Mouse (Mus musculus) spleen, adult 2 months (tissue): Measurements from ENCODE around the gene Hdgfl2. TPM values are rescaled to one million over a fixed set of nuclear protein-coding genes. Genes with fewer than 3 reads are reported as not detected.
A peak's percentile ranks its signal among the peaks of the same experiment; 100 is the strongest.

Experiments used
- DNase-seq, 2 experiments: peaks; one replicate each; pipeline versions ENCODE4 v3.0.0 to v3.0.0-alpha.2; 2012 to 2021; ENCODE audit warnings: low spot score in 2 of 2, low read depth in 1 of 2
- H3K27ac ChIP-seq: fragments of 200-500 bp; 2 replicates; pipeline ENCODE4 v1.5.1; 2012; ENCODE audit warnings: low read length, inconsistent platforms; ENCODE audit not compliant: insufficient read depth
- H3K27me3 ChIP-seq: fragments of 200-500 bp; 2 replicates; pipeline ENCODE4 v1.6.1; 2012; ENCODE audit warnings: mild to moderate bottlenecking, moderate library complexity, low read length, inconsistent platforms; ENCODE audit not compliant: control insufficient read depth, insufficient read depth
- H3K36me3 ChIP-seq: fragments of 200-500 bp; 2 replicates; pipeline ENCODE4 v1.6.1; 2012; ENCODE audit warnings: mild to moderate bottlenecking, low read length, inconsistent platforms; ENCODE audit not compliant: control insufficient read depth, insufficient read depth
- H3K4me1 ChIP-seq: fragments of 200-500 bp; 2 replicates; pipeline ENCODE4 v1.6.1; 2011; ENCODE audit warnings: inconsistent platforms; ENCODE audit not compliant: control insufficient read depth, insufficient read depth, insufficient read length
- H3K4me3 ChIP-seq: fragments of 200-500 bp; 2 replicates; pipeline ENCODE4 v1.5.1; 2011; ENCODE audit warnings: mild to moderate bottlenecking, inconsistent platforms; ENCODE audit not compliant: insufficient read depth, insufficient read length; ENCODE audit errors: extremely low read depth
- CTCF ChIP-seq: fragments of 200-500 bp; IDR thresholded peaks from 2 replicates; pipeline ENCODE4 v1.5.1; 2011; ENCODE audit warnings: mild to moderate bottlenecking, inconsistent platforms; ENCODE audit not compliant: insufficient read depth, insufficient read length, insufficient replicate concordance; ENCODE audit errors: extremely low read depth
- POLR2A ChIP-seq: fragments of 200-500 bp; IDR thresholded peaks from 2 replicates; pipeline ENCODE4 v1.6.1; 2011; ENCODE audit warnings: low read depth, low read length, inconsistent platforms
- WGBS: fragments of 180-500 bp; shearing (Covaris S2); methylation state at CpG from one replicate; pipeline ENCODE4 v1.1.7; 2018; 5-methylcytosine and 5-hydroxymethylcytosine counted together
- polyA plus RNA-seq: library from polyadenylated mRNA; depleted of rRNA; stranded (reverse); fragments of >200 nt; gene quantifications from 2 replicates; pipeline ENCODE4 v1.2.3, GENCODE M21; 2012

The Hdgfl2 gene
- polyA plus RNA-seq, 1 experiment, result 52.3 TPM

GRCm38 (mm10) chr17:56119431-56119830, 40.0 kb downstream of the Hdgfl2 start:
- Histone ChIP-seq H3K27me3 (peaks cover 17% of the 10 kb centered on the region), H3K4me1 (peaks cover 4% of the 10 kb centered on the region; the same call in 1 of the 2 replicates), H3K4me3 (no peak overlapping the region), H3K36me3 (no peaks in the 10 kb centered on the region), H3K27ac (no peak overlapping the region)
- 33% methylated on average over 12 of the region's 12 CpGs for WGBS
- no peak for TF ChIP-seq POLR2A
- TF ChIP-seq CTCF, result no peak
- DNase-seq, result no peak

DNA sequence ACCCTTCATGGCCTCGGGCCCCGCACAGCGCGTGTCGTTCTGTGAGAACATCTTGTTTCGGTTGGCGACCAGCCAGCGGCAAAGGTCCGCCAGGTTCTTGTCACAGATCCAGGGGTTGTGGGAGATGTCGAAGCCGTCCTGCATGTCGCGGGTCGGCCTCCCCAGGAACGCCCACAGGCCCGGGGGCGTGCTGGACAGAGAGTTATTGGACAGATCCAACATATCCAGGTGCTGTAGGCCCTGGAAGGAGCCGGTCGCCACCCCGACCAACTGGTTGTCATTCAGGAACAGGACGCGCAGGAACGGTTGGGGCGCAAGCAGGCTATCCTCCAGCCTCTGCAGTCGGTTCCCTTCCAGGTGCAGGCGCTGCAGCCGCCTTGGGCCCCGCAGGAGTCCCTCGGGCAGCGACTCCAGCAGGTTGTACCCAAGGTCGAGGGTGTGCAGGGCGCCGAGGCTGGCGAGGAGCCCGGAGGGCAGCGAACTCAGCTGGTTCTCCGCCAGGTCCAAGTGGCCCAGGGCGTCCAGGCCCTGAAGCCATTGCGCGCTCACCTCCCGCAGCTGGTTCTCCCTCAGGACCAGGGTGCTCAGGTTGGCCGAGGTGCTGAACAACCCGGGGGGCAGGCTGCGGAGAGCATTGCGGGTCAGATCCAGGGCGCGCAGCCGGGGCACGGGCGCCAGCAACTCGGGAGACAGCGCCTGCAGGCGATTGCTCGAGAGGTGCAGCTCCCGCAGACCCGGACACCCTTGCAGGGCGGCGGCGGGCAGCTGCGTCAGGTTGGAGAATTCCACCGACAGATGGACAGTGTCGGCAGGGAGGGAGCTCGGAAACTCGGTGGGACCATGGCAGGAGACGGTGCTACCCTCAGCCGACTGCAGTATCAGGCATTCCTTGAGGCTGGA, 40.8 kb downstream of the Hdgfl2 start:
- H3K4me1 ChIP-seq, result peaks cover 4% of the 10 kb centered on the region; the same call in 1 of the 2 replicates
- H3K36me3 ChIP-seq, result no peaks in the 10 kb centered on the region
- DNase-seq, result no peak
- no peak overlapping the region; the same call in 1 of the 2 replicates for H3K4me3 ChIP-seq
- peaks cover 17% of the 10 kb centered on the region for H3K27me3 ChIP-seq
- WGBS, result 9% methylated on average over 66 of the region's 66 CpGs
- H3K27ac ChIP-seq, result peak overlapping the region; percentile 1; the same call in 1 of the 2 replicates
- TF ChIP-seq CTCF, result no peak
- no peak for TF ChIP-seq POLR2A

DNA sequence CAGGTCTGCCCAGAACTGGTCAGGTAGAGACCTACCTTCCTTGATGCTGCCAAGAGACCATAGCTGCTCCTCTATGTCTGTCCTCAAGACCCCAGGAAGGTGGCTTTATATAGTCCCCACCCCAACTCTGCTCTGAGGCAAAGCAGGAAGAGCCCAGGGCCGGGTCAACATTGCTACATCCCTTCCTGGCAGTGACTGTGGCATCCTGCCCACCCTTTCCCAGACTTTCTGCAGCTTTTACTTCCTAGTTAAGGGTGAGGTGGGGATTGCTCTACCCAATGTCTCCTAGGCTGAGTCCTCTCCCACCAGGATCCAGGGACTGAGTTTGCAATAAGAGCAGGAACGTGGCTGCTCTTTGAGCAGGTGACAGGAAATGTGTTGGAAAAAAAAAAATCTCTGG, 42.4 kb downstream of the Hdgfl2 start, which contains the start of gene Lrg1:
Gene Lrg1 (minus strand): TSS at position 176 of the 400 bp plus-strand sequence.
- no peak within 1 kb of the TSS for H3K4me3 ChIP-seq
- peaks cover 4% of the 10 kb centered on the region; the same call in 1 of the 2 replicates for H3K4me1 ChIP-seq
- TF ChIP-seq CTCF, result no peak
- no peak for TF ChIP-seq POLR2A
- DNase-seq, result no peak
- no peaks in the 10 kb centered on the region for H3K36me3 ChIP-seq
- H3K27me3 ChIP-seq, result peaks cover 17% of the 10 kb centered on the region
- 40% methylated on average over 2 of the region's 2 CpGs for WGBS
- peak within 1 kb of the TSS; percentile 52 for H3K27ac ChIP-seq

GRCm38 (mm10) chr17:56123161-56123560, 43.7 kb downstream of the Hdgfl2 start:
- Histone ChIP-seq H3K36me3 (no peaks in the 10 kb centered on the region), H3K4me3 (no peak overlapping the region), H3K27me3 (peaks cover 14% of the 10 kb centered on the region), H3K27ac (no peak overlapping the region), H3K4me1 (no peaks in the 10 kb centered on the region; the same call in 1 of the 2 replicates)
- 95% methylated on average over 12 of the region's 12 CpGs for WGBS
- DNase-seq, result no peak
- TF ChIP-seq POLR2A (no peak), CTCF (no peak)

GRCm38 (mm10) chr17:56123681-56124340, 44.4 kb downstream of the Hdgfl2 start:
- WGBS, result 69% methylated on average over 59 of the region's 59 CpGs
- no peak for DNase-seq
- no peak overlapping the region for H3K27ac ChIP-seq
- TF ChIP-seq POLR2A, result no peak
- TF ChIP-seq CTCF, result no peak
- peaks cover 11% of the 10 kb centered on the region for H3K27me3 ChIP-seq
- H3K4me3 ChIP-seq, result no peak overlapping the region
- H3K4me1 ChIP-seq, result no peaks in the 10 kb centered on the region; the same call in 1 of the 2 replicates
- no peaks in the 10 kb centered on the region for H3K36me3 ChIP-seq

- DNase-seq, result peak in 1 of 2 experiments; percentile 37
- peaks cover 11% of the 10 kb centered on the region; the same call in 1 of the 2 replicates for H3K27me3 ChIP-seq
- TF ChIP-seq POLR2A (no peak), CTCF (peak; percentile 70; the same call in 1 of the 2 replicates)
- H3K27ac ChIP-seq, result no peak overlapping the region
- peak overlapping the region; percentile 29; the same call in 1 of the 2 replicates for H3K4me3 ChIP-seq
- no peaks in the 10 kb centered on the region; the same call in 1 of the 2 replicates for H3K4me1 ChIP-seq
- no peaks in the 10 kb centered on the region for H3K36me3 ChIP-seq
- WGBS, result 51% methylated on average over 59 of the region's 59 CpGs
These were observed 45.2 kb downstream of the Hdgfl2 start for GRCm38 (mm10) chr17:56124377-56125275.
